Mouse (Mus musculus): Measurements from ENCODE around the gene Wdr54.
A peak's percentile ranks its signal among the peaks of the same experiment; 100 is the strongest.

The Wdr54 gene

GRCm38 (mm10) chr6:83111510-83112136, 44.6 kb downstream of the Wdr54 start:
- no peak for ATAC-seq (ENCODE audit: insufficient number of reproducible peaks, low FRiP score, low TSS enrichment)

GRCm38 (mm10) chr6:83108762-83109668, 47.2 kb downstream of the Wdr54 start, which contains the start of gene Mrpl53:
Gene Mrpl53 (plus strand): TSS chr6:83109040.
- ATAC-seq (ENCODE audit: insufficient number of reproducible peaks, low FRiP score, low TSS enrichment): peak; percentile 87

GRCm38 (mm10) chr6:83107566-83108400, 48.4 kb downstream of the Wdr54 start:
- ATAC-seq (ENCODE audit: insufficient number of reproducible peaks, low FRiP score, low TSS enrichment): no peak

GRCm38 (mm10) chr6:83104158-83104557, 52.0 kb downstream of the Wdr54 start:
- no peak for ATAC-seq (ENCODE audit: insufficient number of reproducible peaks, low FRiP score, low TSS enrichment)

GRCm38 (mm10) chr6:83103130-83103650, 53.0 kb downstream of the Wdr54 start:
- no peak for ATAC-seq (ENCODE audit: insufficient number of reproducible peaks, low FRiP score, low TSS enrichment)

GRCm38 (mm10) chr6:83101688-83102556, 54.3 kb downstream of the Wdr54 start:
- ATAC-seq (ENCODE audit: insufficient number of reproducible peaks, low FRiP score, low TSS enrichment): peak; percentile 64

- ATAC-seq (ENCODE audit: insufficient number of reproducible peaks, low FRiP score, low TSS enrichment): peak; percentile 95
Measured at GRCm38 (mm10) chr6:83101316-83101687, 54.9 kb downstream of the Wdr54 start, which contains the start of the genes Ccdc142 and Gm42688. Gene Ccdc142 (plus strand): TSS chr6:83101601. Gene Gm42688 (plus strand): TSS chr6:83101617.

All from cerebellum, adult (tissue).